Mouse (Mus musculus) embryonic fibroblast, embryonic 13.5 days (primary cell): Measurements from ENCODE around the gene Morn4. TPM values are rescaled to one million over a fixed set of nuclear protein-coding genes. Genes with fewer than 3 reads are reported as not detected.

ENCODE experiments used
- H3K27ac ChIP-seq: 2 replicates; pipeline ENCODE4 v1.5.1; 2012; ENCODE audit warnings: low read length, control low read depth, inconsistent platforms; ENCODE audit not compliant: insufficient read depth
- H3K4me1 ChIP-seq: 2 replicates; pipeline ENCODE4 v1.6.1; 2011; ENCODE audit warnings: low read length; ENCODE audit not compliant: control insufficient read depth, insufficient read depth
- H3K4me3 ChIP-seq: 2 replicates; pipeline ENCODE4 v1.5.1; 2011; ENCODE audit warnings: mild to moderate bottlenecking, control low read depth, low read length; ENCODE audit not compliant: insufficient read depth
- CTCF ChIP-seq: IDR thresholded peaks from 2 replicates; pipeline ENCODE4 v1.5.1; 2011; ENCODE audit warnings: mild to moderate bottlenecking, control low read depth, low read length, moderate library complexity, borderline replicate concordance; ENCODE audit not compliant: insufficient read depth
- POLR2A ChIP-seq: IDR thresholded peaks from 2 replicates; pipeline ENCODE4 v1.6.1; 2011; ENCODE audit warnings: low read depth, mild to moderate bottlenecking, control low read depth, low read length, moderate library complexity
- polyA plus RNA-seq: library from polyadenylated mRNA; stranded (reverse); fragments of >200 nt; gene quantifications from 2 replicates; pipeline ENCODE4 v1.2.4, GENCODE M21; 2011; ENCODE audit warnings: low read depth; ENCODE audit not compliant: missing spikeins, insufficient read length

Morn4 gene
- polyA plus RNA-seq, 1 experiment = 8.2 TPM

DNA sequence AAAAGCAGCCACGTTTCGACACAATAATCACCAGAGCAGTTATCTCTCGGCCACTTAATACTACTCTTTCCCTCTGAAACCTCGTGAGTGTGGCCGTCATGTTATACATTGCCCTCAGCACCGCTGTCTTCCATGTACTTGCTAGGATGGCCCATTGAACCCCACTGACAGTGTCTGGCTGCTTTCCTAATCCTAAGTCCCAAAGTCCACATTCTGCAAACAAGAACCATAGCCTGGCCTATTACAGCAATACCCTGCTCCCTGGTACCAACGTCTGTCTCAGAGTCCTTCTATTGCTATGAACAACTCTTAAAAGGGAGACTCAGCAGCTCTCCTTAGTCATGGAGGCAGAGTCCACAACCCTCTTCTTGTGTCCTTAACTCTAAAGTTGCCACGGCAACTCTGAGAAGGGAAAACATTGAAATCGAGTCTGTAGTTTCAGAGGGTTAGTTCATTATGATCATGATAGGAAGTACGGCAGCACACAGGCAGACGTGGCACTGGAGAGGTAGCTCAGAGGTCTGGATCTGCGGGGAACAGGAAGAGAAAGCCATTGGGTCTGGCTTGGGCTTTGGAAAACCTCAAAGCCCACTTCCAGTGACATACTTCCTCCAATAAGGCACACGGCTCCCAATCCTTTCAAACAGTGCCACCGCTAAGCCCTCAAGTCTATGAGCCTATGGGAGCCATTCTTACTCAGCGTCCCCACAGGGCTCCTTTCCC is 14.1 kb downstream of the Morn4 start:
- TF ChIP-seq POLR2A (no peak), CTCF (no peak)

DNA sequence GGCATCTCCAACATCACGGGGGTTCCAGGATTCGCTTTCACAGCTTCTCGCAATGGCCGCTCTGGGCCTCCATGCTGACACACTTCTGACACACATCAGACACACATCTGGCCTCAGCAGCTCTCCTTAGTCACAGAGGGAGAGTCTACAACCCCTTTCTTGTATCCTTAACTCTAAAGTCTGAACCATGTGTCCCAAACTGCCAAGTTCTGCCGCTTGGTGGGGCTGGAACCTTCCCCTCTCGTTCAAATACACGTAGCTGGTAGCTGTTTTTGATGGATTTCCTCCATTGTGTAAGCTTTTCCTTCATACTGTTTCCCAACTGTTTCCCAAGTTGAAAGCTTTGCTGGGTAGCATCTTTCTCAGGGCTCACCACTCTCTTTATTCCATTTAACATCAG is 14.9 kb downstream of the Morn4 start:
- no peak overlapping the region for H3K27ac ChIP-seq
- H3K4me1 ChIP-seq = peaks cover 4% of the 10 kb centered on the region; the same call in 1 of the 2 replicates
- no peak overlapping the region for H3K4me3 ChIP-seq
- no peak for TF ChIP-seq POLR2A
- no peak for TF ChIP-seq CTCF

More for the DNA sequence above, 14.1 kb downstream of the Morn4 start:
- Histone ChIP-seq H3K4me3 (no peak overlapping the region), H3K4me1 (peaks cover 4% of the 10 kb centered on the region; the same call in 1 of the 2 replicates), H3K27ac (no peak overlapping the region)

DNA sequence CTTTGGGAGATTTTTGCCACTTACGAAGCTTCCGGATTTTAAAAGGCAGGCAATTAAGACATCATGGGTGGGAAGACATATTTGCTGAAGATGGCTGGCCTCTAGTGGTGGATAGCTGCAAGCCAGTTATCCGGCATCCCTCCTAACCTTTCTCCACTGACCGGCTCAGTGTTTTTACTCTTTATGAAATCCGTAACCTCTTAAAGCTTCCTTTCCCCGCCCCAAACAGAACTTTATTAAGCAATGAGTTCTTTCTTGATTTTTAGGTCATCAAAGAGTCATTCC is 17.0 kb downstream of the Morn4 start:
- TF ChIP-seq POLR2A = no peak
- TF ChIP-seq CTCF = 0 out of 2 replicates have a peak, but pooled peaks have one; percentile 21
- no peak overlapping the region for H3K27ac ChIP-seq
- H3K4me3 ChIP-seq = no peak overlapping the region
- peaks cover 4% of the 10 kb centered on the region; the same call in 1 of the 2 replicates for H3K4me1 ChIP-seq

DNA sequence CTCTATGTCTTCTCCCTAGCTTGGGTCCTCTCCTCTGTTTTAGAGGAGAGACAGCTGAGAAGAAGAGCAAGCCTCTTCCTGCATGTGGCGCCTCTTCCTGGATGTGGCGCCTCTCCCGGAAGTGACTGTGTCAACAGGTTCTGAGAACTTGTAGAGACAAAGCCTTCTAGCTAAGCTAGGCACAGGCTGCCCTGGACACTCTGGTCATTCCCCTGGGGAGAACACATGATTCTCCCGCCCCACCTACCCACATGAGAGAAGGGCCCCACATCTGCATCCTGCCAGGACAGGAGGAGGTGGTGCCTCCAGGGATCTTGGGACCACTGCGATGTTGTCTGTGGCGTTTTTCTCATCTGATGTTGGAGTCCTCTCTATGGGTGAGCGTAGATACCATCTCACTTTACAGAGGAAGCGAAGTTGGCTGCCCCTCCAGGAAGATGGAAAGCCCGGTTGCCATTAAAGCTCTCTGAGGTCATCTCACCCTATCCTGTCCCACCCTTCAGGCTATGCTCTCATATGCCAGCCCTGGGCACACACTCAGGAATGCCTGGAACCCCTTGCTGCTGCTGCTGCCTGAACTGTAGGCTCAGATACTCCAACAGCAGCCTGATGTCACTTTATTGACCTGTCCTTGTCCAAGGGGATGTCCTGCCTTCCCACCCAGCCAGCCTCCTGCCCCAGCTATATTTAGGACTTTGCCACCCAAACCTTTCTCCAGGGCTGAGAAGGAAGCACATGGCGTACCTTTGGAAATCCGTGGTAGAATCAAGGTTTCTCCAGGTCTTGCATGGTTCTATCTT is 17.5 kb downstream of the Morn4 start:
- TF ChIP-seq CTCF (no peak), POLR2A (no peak)
- no peak overlapping the region for H3K4me3 ChIP-seq

DNA sequence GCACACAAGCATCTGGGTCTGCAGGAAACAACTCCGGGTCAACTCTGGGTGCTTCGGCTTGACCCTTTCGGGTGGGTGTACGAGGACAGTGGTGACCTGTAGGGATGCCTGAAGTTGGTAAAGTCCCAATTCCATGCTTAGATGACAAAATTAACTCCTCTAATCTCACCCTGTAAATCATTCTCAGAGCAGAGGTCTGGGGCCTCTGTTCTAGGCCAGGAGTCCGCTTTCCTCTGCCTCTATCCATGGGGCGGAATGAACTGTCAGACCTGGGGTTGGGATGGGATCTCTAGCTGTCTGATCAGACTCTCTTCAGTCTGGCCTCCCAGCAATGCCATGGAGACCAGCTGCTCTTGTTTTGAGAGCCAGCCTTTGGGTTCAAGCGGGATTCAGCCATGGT is 24.7 kb downstream of the Morn4 start:
- Histone ChIP-seq H3K4me1 (no peaks in the 10 kb centered on the region), H3K27ac (no peak overlapping the region), H3K4me3 (no peak overlapping the region)
- TF ChIP-seq POLR2A = no peak
- TF ChIP-seq CTCF = no peak

More for the DNA sequence above, 17.5 kb downstream of the Morn4 start:
- Histone ChIP-seq H3K27ac (no peak overlapping the region), H3K4me1 (peaks cover 4% of the 10 kb centered on the region; the same call in 1 of the 2 replicates)

DNA sequence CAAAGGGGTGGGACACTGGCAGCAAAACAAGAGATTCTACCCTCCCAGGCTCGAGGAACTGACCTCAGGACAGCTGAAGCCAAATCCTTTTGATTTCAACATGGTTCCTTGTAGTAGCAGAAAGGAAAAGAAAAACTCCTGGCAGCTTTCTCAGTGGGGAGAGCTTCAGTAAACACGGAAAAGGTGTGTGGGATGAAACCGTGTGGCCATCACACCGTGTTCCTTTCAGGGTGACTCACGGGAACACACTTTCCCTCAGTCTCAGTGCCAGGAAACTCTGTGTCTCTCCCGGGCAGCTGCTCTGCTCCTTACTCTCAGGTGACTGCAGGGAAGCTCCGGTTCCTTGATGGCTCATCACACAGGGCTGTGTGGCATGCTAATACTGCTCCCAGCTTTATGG is 27.7 kb downstream of the Morn4 start:
- Histone ChIP-seq H3K4me3 (no peak overlapping the region), H3K27ac (no peak overlapping the region), H3K4me1 (no peaks in the 10 kb centered on the region)
- TF ChIP-seq CTCF (no peak), POLR2A (no peak)

DNA sequence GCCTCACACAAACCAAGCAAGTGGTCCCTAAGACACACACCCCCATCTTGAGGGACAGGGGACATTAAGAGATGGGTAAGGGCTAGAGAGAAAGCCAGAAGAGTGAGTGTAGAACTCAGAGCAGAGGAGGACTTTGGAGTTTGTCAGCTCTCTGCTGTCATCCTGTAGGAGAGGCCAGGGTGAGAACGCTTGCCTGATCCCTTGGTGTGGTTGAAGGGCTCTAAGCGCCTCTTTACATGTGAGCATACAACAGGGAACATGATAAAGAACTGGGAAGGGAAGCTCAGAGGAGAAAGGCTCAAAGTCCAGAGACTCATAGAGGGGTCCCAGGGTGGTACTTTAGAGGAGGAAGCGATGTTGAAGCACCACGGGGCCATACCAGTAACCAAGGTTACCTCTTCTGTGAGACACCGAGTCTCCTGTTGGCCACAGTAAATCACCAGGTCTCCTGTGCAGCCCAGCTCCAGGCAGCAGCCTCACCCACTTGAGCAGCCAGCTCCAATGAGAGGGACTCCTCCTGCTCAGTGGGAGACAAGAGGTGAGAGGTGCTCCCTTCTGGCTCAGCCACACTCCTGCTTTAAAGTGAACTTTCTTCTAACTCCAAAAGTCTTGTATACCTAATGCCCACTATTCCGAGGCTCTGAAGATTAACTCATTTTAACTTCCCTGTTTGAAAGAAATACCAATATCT is 29.3 kb downstream of the Morn4 start:
- no peaks in the 10 kb centered on the region for H3K4me1 ChIP-seq
- H3K4me3 ChIP-seq = no peak overlapping the region
- no peak overlapping the region for H3K27ac ChIP-seq
- TF ChIP-seq POLR2A = no peak
- TF ChIP-seq CTCF = no peak

DNA sequence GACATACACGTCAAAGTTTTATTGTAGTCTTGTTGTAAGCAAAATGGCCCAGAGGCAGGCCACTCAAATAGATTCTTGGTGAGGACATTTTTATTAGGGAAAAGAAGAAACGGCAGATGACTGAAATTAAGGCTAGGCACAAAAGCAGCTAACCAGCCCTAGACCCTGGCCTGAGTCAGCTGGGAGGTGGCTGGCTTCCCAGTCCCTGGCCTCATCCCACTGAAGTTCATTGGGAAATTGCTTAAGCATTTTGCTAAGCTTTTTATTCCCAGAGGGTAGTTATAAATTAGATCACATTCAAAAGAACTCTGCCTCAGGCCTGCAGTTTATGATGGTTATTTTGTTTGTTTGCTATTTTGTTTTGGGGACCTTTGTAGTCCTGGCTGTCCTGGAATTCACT is 30.3 kb downstream of the Morn4 start:
- no peak for TF ChIP-seq POLR2A

DNA sequence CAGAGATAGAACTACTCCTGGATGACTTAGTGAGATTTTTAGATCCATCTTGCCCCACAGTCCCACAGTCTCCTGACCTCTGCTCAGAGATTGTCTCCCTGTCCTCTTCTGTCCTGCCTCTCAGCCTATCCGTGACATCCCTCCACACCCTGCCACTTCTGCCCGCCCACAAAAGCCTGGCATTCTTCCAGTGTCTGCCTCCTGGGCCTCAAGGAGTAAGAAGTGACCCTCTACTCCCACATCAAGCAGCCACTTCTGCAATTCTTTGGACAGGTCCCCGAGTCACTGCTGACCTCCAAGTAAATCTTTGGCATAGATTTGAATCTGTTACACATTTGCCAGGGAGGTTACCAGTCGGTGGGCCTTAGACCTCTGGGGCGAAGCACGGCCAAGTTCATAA is 31.9 kb downstream of the Morn4 start:
- H3K4me1 ChIP-seq = no peaks in the 10 kb centered on the region
- no peak overlapping the region for H3K27ac ChIP-seq
- no peak for TF ChIP-seq CTCF
- no peak for TF ChIP-seq POLR2A
- no peak overlapping the region for H3K4me3 ChIP-seq

More for the DNA sequence above, 30.3 kb downstream of the Morn4 start:
- Histone ChIP-seq H3K4me1 (no peaks in the 10 kb centered on the region), H3K4me3 (no peak overlapping the region), H3K27ac (no peak overlapping the region)

DNA sequence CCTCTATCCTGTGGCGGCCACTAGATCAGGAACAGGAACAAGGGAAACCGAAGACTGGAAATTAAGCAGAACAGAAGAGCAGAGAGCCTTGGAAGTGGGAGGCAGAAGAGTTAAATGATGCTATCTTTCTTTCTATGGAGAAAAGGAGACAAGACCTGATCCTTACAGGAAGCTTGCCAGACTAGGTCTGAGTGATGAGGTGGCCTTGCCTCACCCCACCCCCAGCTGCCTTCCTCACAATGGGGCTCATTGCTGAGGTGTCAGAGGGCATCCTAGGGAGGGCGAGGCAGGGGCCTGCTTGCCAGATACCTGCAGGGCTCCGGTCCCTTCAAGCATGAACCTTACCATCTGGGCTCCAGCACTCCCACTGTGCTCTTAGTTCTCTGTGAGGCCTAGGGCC is 34.2 kb downstream of the Morn4 start, which contains the start of gene 4933411K16Rik:
Gene 4933411K16Rik, plus strand, starts transcription at position 301 of the 400 bp plus-strand sequence.
- Histone ChIP-seq H3K4me1 (no peaks in the 10 kb centered on the region), H3K27ac (no peak within 1 kb of the TSS), H3K4me3 (no peak within 1 kb of the TSS)
- TF ChIP-seq CTCF (no peak), POLR2A (no peak)
